17 mouse cellular contexts compared by ENCODE assay signal in the genomic region with DNA sequence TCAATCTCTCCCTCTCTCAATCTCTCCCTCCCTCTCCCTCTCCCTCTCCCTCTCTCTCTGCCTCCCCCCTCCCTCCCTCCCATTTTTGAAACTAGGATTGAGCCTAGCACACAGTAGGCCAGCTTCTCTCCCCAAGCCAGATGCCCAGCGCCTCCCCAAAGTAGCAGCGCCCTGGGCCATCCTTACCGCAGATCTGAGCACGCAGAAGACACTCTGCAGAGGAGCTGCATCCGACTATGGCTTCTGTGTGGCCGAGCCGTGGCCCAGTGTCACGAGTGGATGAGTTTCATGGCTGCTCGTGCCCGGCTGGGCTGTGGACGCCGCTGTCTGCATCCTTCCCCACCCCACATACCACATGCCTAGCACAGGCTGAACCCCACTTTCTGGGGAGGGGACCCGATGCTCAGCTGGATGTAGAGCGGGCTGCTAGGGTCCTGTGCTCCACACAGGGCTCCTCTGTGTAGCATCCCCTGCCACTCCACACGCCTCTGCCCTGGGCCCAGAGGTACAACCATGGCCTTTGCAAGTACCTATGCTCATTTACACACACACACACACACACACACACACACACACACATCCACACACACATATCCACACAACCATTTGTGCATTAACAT. TPM values are rescaled to one million over a fixed set of nuclear protein-coding genes. Genes with fewer than 3 reads are reported as not detected.
DNase-seq lines count a peak whose midpoint lies in the region; ATAC-seq and TF ChIP-seq lines count a peak whose summit lies in the region.
"Had no signal": no experiment of that assay in that cellular context is flagged by ENCODE, and none has a peak within 500 bp of the region (broad histone marks: within the 10 kb centered on the region; RNA-seq: fewer than 3 reads in every experiment).

No protein-coding gene starts in this region.

- WGBS in midbrain, embryonic 11.5 days = 62% methylated on average over 15 of the region's 15 CpGs
- WGBS in midbrain, embryonic 10.5 days = 58% methylated on average over 15 of the region's 15 CpGs
- WGBS in hindbrain, postnatal 0 days = 56% methylated on average over 15 of the region's 15 CpGs

- H3K4me3 ChIP-seq in midbrain, embryonic 11.5 days (ENCODE audit: low read depth, low read length) = no peak overlapping the region
- no peak overlapping the region for H3K4me3 ChIP-seq in midbrain, embryonic 10.5 days
- H3K4me3 ChIP-seq in hindbrain, postnatal 0 days (ENCODE audit: low read length) = no peak overlapping the region

- no peak overlapping the region for H3K27ac ChIP-seq in midbrain, embryonic 11.5 days (ENCODE audit: low read depth, low read length)
- no peak overlapping the region for H3K27ac ChIP-seq in midbrain, embryonic 10.5 days (replicated peaks)
- H3K27ac ChIP-seq in hindbrain, postnatal 0 days = no peak overlapping the region
- H3K27ac ChIP-seq: embryonic facial prominence, embryonic 12.5 days had no signal

- H3K4me1 ChIP-seq in midbrain, embryonic 11.5 days (ENCODE audit: control insufficient read depth, insufficient read depth, low read length) = no peaks in the 10 kb centered on the region
- H3K4me1 ChIP-seq in midbrain, embryonic 10.5 days = peaks cover 5% of the 10 kb centered on the region; the same call in 1 of the 2 replicates
- no peaks in the 10 kb centered on the region for H3K4me1 ChIP-seq in hindbrain, postnatal 0 days (ENCODE audit: insufficient read depth, low read length)
- H3K4me1 ChIP-seq: embryonic facial prominence, embryonic 12.5 days had no signal

- intact Hi-C loops in left cerebral cortex, postnatal 36 days (cut with DNase I) = no loop called here

- peak; percentile 1 for DNase-seq in cerebellum, postnatal 10 days
- DNase-seq in midbrain, embryonic 11.5 days (ENCODE audit: low spot score, missing footprints) = no peak
- no peak for DNase-seq in midbrain, embryonic 10.5 days (ENCODE audit: low spot score)
- no peak for DNase-seq in hindbrain, postnatal 0 days (ENCODE audit: low spot score)
- no peak for DNase-seq in left cerebral cortex, postnatal 36 days (ENCODE audit: low spot score in 2 of 2)
- DNase-seq in urinary bladder, postnatal 25 days (ENCODE audit: low spot score) = no peak
- DNase-seq: cerebellum, adult 11-12 months had no signal

- H3K4me2 ChIP-seq in midbrain, embryonic 11.5 days = no peak overlapping the region
- no peak overlapping the region for H3K4me2 ChIP-seq in hindbrain, postnatal 0 days (ENCODE audit: low read depth, low read length)

- no peaks in the 10 kb centered on the region for H3K27me3 ChIP-seq in midbrain, embryonic 11.5 days (ENCODE audit: control insufficient read depth, insufficient read depth, low read length)
- no peaks in the 10 kb centered on the region for H3K27me3 ChIP-seq in midbrain, embryonic 10.5 days (ENCODE audit: low read depth, poor library complexity, severe bottlenecking)
- no peaks in the 10 kb centered on the region for H3K27me3 ChIP-seq in hindbrain, postnatal 0 days (ENCODE audit: insufficient read depth, low read length)
- H3K27me3 ChIP-seq: embryonic facial prominence, embryonic 12.5 days had no signal

- no peak for TF ChIP-seq CTCF in hindbrain, postnatal 0 days (IDR thresholded peaks at IDR 0.05; ENCODE audit: low read depth)

- no peak for ATAC-seq in cerebellum, adult (ENCODE audit: insufficient number of reproducible peaks, low FRiP score, low TSS enrichment)
- ATAC-seq in midbrain, embryonic 11.5 days (ENCODE audit: low FRiP score) = peak; percentile 53; the same call in 1 of the 2 replicates
- peak; percentile 53; the same call in 1 of the 2 replicates for ATAC-seq in hindbrain, postnatal 0 days
- ATAC-seq in monocyte, adult 5-6 weeks (replicated peaks; ENCODE audit: insufficient number of reproducible peaks, low FRiP score, low TSS enrichment, poor library complexity, severe bottlenecking) = 0 out of 2 replicates have a peak, but pooled peaks have one; percentile 23
- ATAC-seq: lung, postnatal 0 days had no signal

- no peak overlapping the region for H3K9ac ChIP-seq in midbrain, embryonic 11.5 days (ENCODE audit: low read length)
- H3K9ac ChIP-seq in hindbrain, postnatal 0 days (replicated peaks; ENCODE audit: low read length) = no peak overlapping the region
- H3K9ac ChIP-seq: embryonic facial prominence, embryonic 12.5 days had no signal

- no peaks in the 10 kb centered on the region for H3K36me3 ChIP-seq in midbrain, embryonic 11.5 days (ENCODE audit: control insufficient read depth, insufficient read depth, low read length)
- H3K36me3 ChIP-seq in midbrain, embryonic 10.5 days = no peaks in the 10 kb centered on the region
- H3K36me3 ChIP-seq in hindbrain, postnatal 0 days (ENCODE audit: insufficient read depth, low read length) = no peaks in the 10 kb centered on the region
- H3K36me3 ChIP-seq: embryonic facial prominence, embryonic 12.5 days had no signal

- no peaks in the 10 kb centered on the region for H3K9me3 ChIP-seq in midbrain, embryonic 11.5 days (ENCODE audit: control insufficient read depth, low read length)
- 0 out of 2 replicates have a peak, but pooled peaks cover 4% of the 10 kb centered on the region for H3K9me3 ChIP-seq in midbrain, embryonic 10.5 days (replicated peaks)
- H3K9me3 ChIP-seq in hindbrain, postnatal 0 days (ENCODE audit: low read length) = no peaks in the 10 kb centered on the region
- H3K9me3 ChIP-seq: embryonic facial prominence, embryonic 12.5 days had no signal

RNA-seq across cellular contexts. Expression of gene Olfr466, which starts 26.5 kb away (rescaled TPM):
- not detected in 2 replicates for polyA plus RNA-seq in midbrain, embryonic 11.5 days (2014; fragmentation: Nextera tagmentation; extraction: Ambion mirVana)
- polyA plus RNA-seq in midbrain, embryonic 10.5 days (2016; fragmentation: Nextera tagmentation; extraction: Ambion mirVana) = not detected in 2 replicates
- not detected in 2 replicates for total RNA-seq in hindbrain, postnatal 0 days (2014; rRNA removed)
- polyA plus RNA-seq in hindbrain, postnatal 0 days (2015; fragmentation: Nextera tagmentation; extraction: Ambion mirVana) = not detected in 2 replicates
- not detected in 3 replicates for total RNA-seq in monocyte, adult 5-6 weeks (2017)
- not detected for total RNA-seq in left cerebral cortex, postnatal 36 days (2021)
- total RNA-seq: adrenal gland, postnatal 25 days; left cerebral cortex, postnatal 4 days; neutrophil, adult 5-6 weeks had no signal
- polyA plus RNA-seq: embryonic facial prominence, embryonic 12.5 days; heart, postnatal 0 days; lung, postnatal 0 days; small intestine, adult 2 months; thymus, postnatal 0 days had no signal

RNA-seq across cellular contexts. Expression of gene Nlrp4f, which starts 29.2 kb away (rescaled TPM):
- not detected in 2 replicates for polyA plus RNA-seq in midbrain, embryonic 11.5 days (2014; fragmentation: Nextera tagmentation; extraction: Ambion mirVana)
- 0.19 TPM in 1 of 2 replicates, not detected in the other for polyA plus RNA-seq in midbrain, embryonic 10.5 days (2016; fragmentation: Nextera tagmentation; extraction: Ambion mirVana)
- not detected in 2 replicates for total RNA-seq in hindbrain, postnatal 0 days (2014; rRNA removed)
- polyA plus RNA-seq in hindbrain, postnatal 0 days (2015; fragmentation: Nextera tagmentation; extraction: Ambion mirVana) = 0.15 and 0.40 TPM in 2 replicates
- total RNA-seq in monocyte, adult 5-6 weeks (2017) = not detected in 3 replicates
- total RNA-seq in left cerebral cortex, postnatal 36 days (2021) = under 1 TPM; 0.35 to 0.50 TPM
- total RNA-seq: neutrophil, adult 5-6 weeks had no signal
- polyA plus RNA-seq: embryonic facial prominence, embryonic 12.5 days; heart, postnatal 0 days; lung, postnatal 0 days; small intestine, adult 2 months; thymus, postnatal 0 days had no signal

RNA-seq across cellular contexts. Expression of gene Olfr465-ps1, which starts 38.7 kb away (rescaled TPM):
- polyA plus RNA-seq in midbrain, embryonic 11.5 days (2014; fragmentation: Nextera tagmentation; extraction: Ambion mirVana) = not detected in 2 replicates
- not detected in 2 replicates for polyA plus RNA-seq in midbrain, embryonic 10.5 days (2016; fragmentation: Nextera tagmentation; extraction: Ambion mirVana)
- total RNA-seq in hindbrain, postnatal 0 days (2014; rRNA removed) = not detected in 2 replicates
- polyA plus RNA-seq in hindbrain, postnatal 0 days (2015; fragmentation: Nextera tagmentation; extraction: Ambion mirVana) = not detected in 2 replicates
- total RNA-seq in monocyte, adult 5-6 weeks (2017) = not detected in 3 replicates
- not detected for total RNA-seq in left cerebral cortex, postnatal 36 days (2021)
- total RNA-seq: adrenal gland, postnatal 25 days; left cerebral cortex, postnatal 4 days; neutrophil, adult 5-6 weeks had no signal
- polyA plus RNA-seq: embryonic facial prominence, embryonic 12.5 days; heart, postnatal 0 days; lung, postnatal 0 days; small intestine, adult 2 months; thymus, postnatal 0 days had no signal

Comparison
In these comparisons a context has a peak if more than half of its experiments do, and no peak if none do; other contexts are left out.
1. DNase-seq: peak in cerebellum, postnatal 10 days (2 of 2); none in midbrain, embryonic 11.5 days (single experiment), midbrain, embryonic 10.5 days (single experiment), hindbrain, postnatal 0 days (single experiment), left cerebral cortex, postnatal 36 days (0 of 2) and urinary bladder, postnatal 25 days (single experiment).